Mouse (Mus musculus) heart, embryonic 16.5 days (tissue): ENCODE results near the gene Mif4gd. TPM values are rescaled to one million over a fixed set of nuclear protein-coding genes. Genes with fewer than 3 reads are reported as not detected.

Source experiments
- polyA plus RNA-seq: library from polyadenylated mRNA; unstranded; fragments of >200 nt; fragmentation: Nextera tagmentation; extraction: Ambion mirVana; gene quantifications from 2 replicates; pipeline ENCODE4 v1.2.1, GENCODE M21; 2015

Gene Mif4gd
- polyA plus RNA-seq, 1 experiment from 2014 or later: 42.0 TPM

Other genes with a start within 250 kb of the Mif4gd start
- 8.5 and 9.2 TPM in 2 replicates for gene Hid1, start 245.2 kb downstream of the Mif4gd start, polyA plus RNA-seq
- 7.0 and 7.5 TPM in 2 replicates for gene Cdr2l, start 231.1 kb downstream of the Mif4gd start, polyA plus RNA-seq
- 175 and 179 TPM in 2 replicates for gene Mrpl58, start 209.2 kb downstream of the Mif4gd start, polyA plus RNA-seq
- gene Atp5h, start 193.0 kb downstream of the Mif4gd start, polyA plus RNA-seq: 1,945 and 2,019 TPM in 2 replicates
- gene Kctd2, start 192.8 kb downstream of the Mif4gd start, polyA plus RNA-seq: 3.9 and 12.6 TPM in 2 replicates
- gene Trim80, start 172.4 kb downstream of the Mif4gd start, polyA plus RNA-seq: 0.12 and 0.14 TPM in 2 replicates
- gene Slc16a5, start 150.5 kb downstream of the Mif4gd start, polyA plus RNA-seq: 4.1 and 12.9 TPM in 2 replicates
- 5.4 and 6.2 TPM in 2 replicates for gene Armc7, start 137.3 kb downstream of the Mif4gd start, polyA plus RNA-seq
- 60.1 and 64.9 TPM in 2 replicates for gene Nt5c, start 121.1 kb downstream of the Mif4gd start, polyA plus RNA-seq
- gene Jpt1, start 98.6 kb downstream of the Mif4gd start, polyA plus RNA-seq: 523 and 525 TPM in 2 replicates
- 556 and 599 TPM in 2 replicates for gene Sumo2, start 76.7 kb downstream of the Mif4gd start, polyA plus RNA-seq
- 107 and 117 TPM in 2 replicates for gene Nup85, start 48.5 kb downstream of the Mif4gd start, polyA plus RNA-seq
- 84.4 and 86.2 TPM in 2 replicates for gene Mrps7, start 9.0 kb downstream of the Mif4gd start, polyA plus RNA-seq
- gene Gga3, start 8.9 kb downstream of the Mif4gd start, polyA plus RNA-seq: 15.4 and 18.8 TPM in 2 replicates
- 55.7 and 58.1 TPM in 2 replicates for gene Slc25a19, start 15.3 kb upstream of the Mif4gd start, polyA plus RNA-seq
- gene Grb2, start 95.6 kb upstream of the Mif4gd start, polyA plus RNA-seq: 103 and 118 TPM in 2 replicates
- 36.8 and 43.1 TPM in 2 replicates for gene Tmem94, start 152.5 kb upstream of the Mif4gd start, polyA plus RNA-seq
- 18.9 and 22.1 TPM in 2 replicates for gene Caskin2, start 200.7 kb upstream of the Mif4gd start, polyA plus RNA-seq
- 26.2 and 28.3 TPM in 2 replicates for gene Tsen54, start 201.8 kb upstream of the Mif4gd start, polyA plus RNA-seq
- gene Llgl2, start 211.1 kb upstream of the Mif4gd start, polyA plus RNA-seq: 17.7 and 18.2 TPM in 2 replicates
- gene Myo15b, start 245.4 kb upstream of the Mif4gd start, polyA plus RNA-seq: 0.17 and 1.7 TPM in 2 replicates